Mouse (Mus musculus) midbrain, embryonic 10.5 days (tissue): ENCODE data around the gene Tmem151b. TPM values are rescaled to one million over a fixed set of nuclear protein-coding genes. Genes with fewer than 3 reads are reported as not detected.
A peak's percentile ranks its signal among the peaks of the same experiment; 100 is the strongest.

Experiments used
- DNase-seq: peaks from one replicate; pipeline ENCODE4 v3.0.0-alpha.2; 2017; ENCODE audit warnings: low spot score
- H3K27ac ChIP-seq: fragments of 300-500 bp; sonication (generic); replicated peaks from 2 replicates; pipeline ENCODE4 v1.5.1; 2016; ENCODE audit warnings: mild to moderate bottlenecking
- H3K27me3 ChIP-seq: fragments of 300-500 bp; sonication (generic); 2 replicates; pipeline ENCODE4 v1.6.1; 2016; ENCODE audit warnings: low read depth, mild to moderate bottlenecking; ENCODE audit not compliant: poor library complexity, severe bottlenecking
- H3K36me3 ChIP-seq: fragments of 300-500 bp; sonication (generic); 2 replicates; pipeline ENCODE4 v1.6.1; 2016; ENCODE audit warnings: mild to moderate bottlenecking, moderate library complexity
- H3K4me1 ChIP-seq: fragments of 300-500 bp; sonication (generic); 2 replicates; pipeline ENCODE4 v1.6.1; 2016
- H3K4me3 ChIP-seq: fragments of 300-500 bp; sonication (generic); 2 replicates; pipeline ENCODE4 v1.5.1; 2016; ENCODE audit warnings: mild to moderate bottlenecking, moderate library complexity
- H3K9me3 ChIP-seq: fragments of 300-500 bp; sonication (generic); replicated peaks from 2 replicates; pipeline ENCODE4 v1.6.1; 2016; ENCODE audit warnings: mild to moderate bottlenecking
- WGBS: fragments of 180-500 bp; shearing (Covaris S2); methylation state at CpG from one replicate; pipeline ENCODE4 v1.1.7; 2016; 5-methylcytosine and 5-hydroxymethylcytosine counted together
- polyA plus RNA-seq: library from polyadenylated mRNA; unstranded; fragments of >200 nt; fragmentation: Nextera tagmentation; extraction: Ambion mirVana; gene quantifications from 2 replicates; pipeline ENCODE4 v1.2.1, GENCODE M21; 2016

Tmem151b gene
- polyA plus RNA-seq, 1 experiment from 2014 or later = 7.0 TPM

DNA sequence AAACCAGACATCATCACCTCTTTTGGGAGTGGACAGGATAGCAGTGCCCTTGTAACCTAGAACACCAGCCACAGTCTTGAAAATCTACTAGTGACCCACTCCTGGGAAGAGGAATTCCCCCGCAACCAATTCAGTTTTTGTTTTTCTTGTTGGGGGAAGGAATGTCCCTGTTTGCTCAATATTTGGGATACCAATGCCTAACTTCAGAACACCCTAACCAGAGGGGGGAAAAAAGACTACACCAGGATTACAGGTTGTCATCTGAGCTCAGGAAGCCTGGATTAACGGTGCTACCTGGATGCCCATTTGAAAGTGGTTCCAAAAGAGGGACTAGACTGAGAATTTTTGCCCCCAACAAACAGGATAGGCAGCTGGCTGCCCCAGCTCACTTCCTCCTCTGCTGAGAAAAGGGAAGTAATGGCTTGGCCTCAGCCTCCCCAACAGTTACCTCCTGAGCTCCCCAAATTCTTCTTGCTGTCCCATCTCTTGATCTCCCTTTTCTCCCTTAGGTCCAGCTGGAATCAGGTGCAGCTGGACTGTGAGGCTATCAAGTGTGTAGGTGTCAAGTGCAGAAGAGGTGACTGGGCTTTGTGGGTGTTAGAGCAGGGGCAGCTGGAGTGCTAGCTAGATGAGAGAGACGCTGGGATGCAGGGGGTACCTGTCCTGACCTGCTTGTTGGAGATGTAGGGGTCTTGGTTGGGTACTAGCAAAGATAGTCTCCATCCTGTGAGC, 7.2 kb upstream of the Tmem151b start:
- Histone ChIP-seq H3K4me1 (peaks cover 51% of the 10 kb centered on the region), H3K27me3 (peaks cover 28% of the 10 kb centered on the region), H3K4me3 (peak overlapping the region; percentile 78), H3K9me3 (no peaks in the 10 kb centered on the region), H3K27ac (no peak overlapping the region), H3K36me3 (peaks cover 3% of the 10 kb centered on the region; the same call in 1 of the 2 replicates)
- no peak for DNase-seq
- WGBS = 74% methylated on average over 3 of the region's 3 CpGs

DNA sequence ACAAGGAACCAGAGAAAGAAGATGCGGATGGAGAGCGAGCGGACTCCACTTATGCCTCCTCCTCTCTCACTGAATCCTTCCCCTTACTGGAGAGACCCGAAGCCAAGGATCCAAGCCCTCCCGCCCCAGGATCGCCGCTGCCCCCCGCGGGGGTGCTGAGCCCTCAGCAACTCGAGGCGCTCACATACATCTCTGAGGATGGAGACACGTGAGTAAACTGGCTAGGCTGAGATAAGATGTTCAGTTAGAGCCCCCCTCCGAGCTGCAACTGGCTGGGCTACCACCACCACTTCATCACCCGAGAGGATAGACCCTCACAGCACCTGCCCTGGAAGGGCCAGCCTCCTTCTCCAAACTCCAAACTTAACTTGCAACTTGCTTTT, 6.6 kb upstream of the Tmem151b start:
- 3% methylated on average over 14 of the region's 14 CpGs for WGBS
- Histone ChIP-seq H3K27me3 (peaks cover 28% of the 10 kb centered on the region), H3K27ac (peak overlapping the region; percentile 81), H3K4me1 (peaks cover 57% of the 10 kb centered on the region), H3K9me3 (no peaks in the 10 kb centered on the region), H3K36me3 (peaks cover 3% of the 10 kb centered on the region; the same call in 1 of the 2 replicates), H3K4me3 (peak overlapping the region; percentile 78)
- DNase-seq = no peak

GRCm38 (mm10) chr17:45555452-45556106, 6.1 kb upstream of the Tmem151b start, which contains the start of gene Nfkbie:
Nfkbie (plus strand) TSS chr17:45555703.
- peak within 1 kb of the TSS; percentile 81 for H3K27ac ChIP-seq
- H3K4me3 ChIP-seq = peak within 1 kb of the TSS; percentile 78
- H3K36me3 ChIP-seq = peaks cover 3% of the 10 kb centered on the region; the same call in 1 of the 2 replicates
- under 1% methylated on average over 45 of the region's 45 CpGs for WGBS
- peaks cover 29% of the 10 kb centered on the region for H3K27me3 ChIP-seq
- H3K9me3 ChIP-seq = no peaks in the 10 kb centered on the region
- DNase-seq = peak; percentile 97
- H3K4me1 ChIP-seq = peaks cover 62% of the 10 kb centered on the region

DNA sequence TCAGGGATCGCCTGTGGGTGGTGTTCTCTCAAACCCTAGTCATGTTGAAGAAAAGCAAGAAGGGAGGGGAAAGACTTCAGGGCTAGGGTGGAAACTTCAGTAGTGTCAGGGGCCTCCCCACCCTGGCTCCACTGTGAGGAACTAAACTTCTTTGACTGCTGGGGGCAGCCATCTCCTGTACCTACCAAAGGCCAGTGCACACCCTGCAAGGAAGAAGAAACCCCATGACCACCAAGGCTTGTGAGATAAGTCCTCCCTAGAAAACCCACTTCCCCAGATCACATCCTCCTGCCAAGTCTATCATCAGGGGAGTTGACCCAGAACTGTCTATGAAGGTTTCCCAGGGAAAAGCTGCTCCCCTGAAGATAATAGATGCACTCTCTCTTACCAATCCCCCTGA, 4.9 kb upstream of the Tmem151b start:
- peaks cover 35% of the 10 kb centered on the region for H3K27me3 ChIP-seq
- H3K9me3 ChIP-seq = no peaks in the 10 kb centered on the region
- H3K27ac ChIP-seq = no peak overlapping the region
- 0 out of 2 replicates have a peak overlapping the region, but pooled peaks have one; percentile 3 for H3K4me3 ChIP-seq
- no peak for DNase-seq
- WGBS = 59% methylated on average over 1 of the region's 1 CpGs
- H3K36me3 ChIP-seq = no peaks in the 10 kb centered on the region
- H3K4me1 ChIP-seq = peaks cover 72% of the 10 kb centered on the region

- Histone ChIP-seq H3K27me3 (peaks cover 38% of the 10 kb centered on the region), H3K9me3 (no peaks in the 10 kb centered on the region), H3K4me1 (peaks cover 73% of the 10 kb centered on the region), H3K36me3 (no peaks in the 10 kb centered on the region), H3K4me3 (no peak overlapping the region), H3K27ac (no peak overlapping the region)
- WGBS = 91% methylated on average over 3 of the region's 3 CpGs
- no peak for DNase-seq
Observed at GRCm38 (mm10) chr17:45553065-45553464, 3.6 kb upstream of the Tmem151b start.

DNA sequence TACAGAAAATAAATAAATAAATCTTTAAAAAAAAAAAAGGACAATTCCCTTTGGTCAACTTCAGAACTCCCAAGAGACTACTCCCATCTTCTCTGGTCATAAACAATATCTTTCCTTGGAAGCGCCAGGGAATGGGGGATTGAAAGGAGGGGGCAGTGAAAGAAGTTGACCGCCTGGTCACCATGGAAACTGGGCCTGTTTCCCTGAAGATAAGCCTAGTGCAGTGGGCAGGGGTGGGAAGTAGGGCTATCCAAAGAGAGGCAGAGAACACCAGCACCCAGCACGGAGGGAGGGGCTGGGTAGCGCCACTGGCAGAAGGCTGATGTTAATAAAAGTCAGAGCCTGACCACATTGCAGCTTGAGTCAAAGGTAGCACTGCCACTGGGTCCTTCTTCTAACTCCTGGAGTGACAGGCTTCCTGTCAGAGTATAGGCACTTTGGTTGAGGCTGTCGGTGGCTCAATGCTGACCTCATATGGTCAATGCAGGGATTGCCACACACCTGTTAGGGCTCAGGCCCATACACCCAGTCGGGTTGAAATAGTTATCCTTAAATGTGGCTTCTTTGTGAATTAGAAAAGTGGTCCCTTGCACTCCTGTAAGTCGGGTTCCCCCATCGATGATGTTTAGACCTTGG, 2.5 kb upstream of the Tmem151b start:
- Histone ChIP-seq H3K9me3 (no peaks in the 10 kb centered on the region), H3K4me1 (peaks cover 68% of the 10 kb centered on the region), H3K27ac (peak overlapping the region; percentile 23; the same call in 1 of the 2 replicates), H3K27me3 (peaks cover 39% of the 10 kb centered on the region), H3K4me3 (peak overlapping the region; percentile 14; the same call in 1 of the 2 replicates), H3K36me3 (peaks cover 1% of the 10 kb centered on the region)
- WGBS = 5% methylated on average over 8 of the region's 8 CpGs
- DNase-seq = peak; percentile 79

DNA sequence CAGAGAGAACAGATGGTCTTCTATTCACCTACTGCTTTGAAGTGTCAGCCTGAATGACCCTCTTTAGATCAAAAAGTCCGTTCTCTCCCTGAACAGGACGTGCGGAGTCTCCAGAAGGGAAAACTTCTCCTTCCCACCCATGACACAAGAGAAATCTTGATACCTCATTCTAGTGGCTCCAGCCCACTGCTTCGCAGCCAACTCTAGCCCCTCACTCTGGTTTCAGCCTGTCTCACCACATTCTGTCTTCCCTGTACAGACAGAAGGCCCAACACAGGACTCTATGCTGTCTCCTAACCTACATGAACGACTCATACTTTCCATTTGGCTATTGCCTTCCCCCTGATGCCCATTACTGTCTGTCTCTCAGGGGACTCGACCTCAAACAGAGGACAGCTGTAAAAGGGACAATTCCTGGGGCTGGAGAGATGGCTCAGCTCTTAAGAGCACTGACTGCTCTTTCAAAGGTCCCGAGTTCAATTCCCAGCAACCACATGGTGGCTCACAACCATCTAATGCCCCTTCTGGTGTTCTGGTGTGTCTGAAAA, 1.8 kb upstream of the Tmem151b start:
- H3K27ac ChIP-seq = 0 out of 2 replicates have a peak overlapping the region, but pooled peaks have one; percentile 34
- 58% methylated on average over 7 of the region's 7 CpGs for WGBS

DNA sequence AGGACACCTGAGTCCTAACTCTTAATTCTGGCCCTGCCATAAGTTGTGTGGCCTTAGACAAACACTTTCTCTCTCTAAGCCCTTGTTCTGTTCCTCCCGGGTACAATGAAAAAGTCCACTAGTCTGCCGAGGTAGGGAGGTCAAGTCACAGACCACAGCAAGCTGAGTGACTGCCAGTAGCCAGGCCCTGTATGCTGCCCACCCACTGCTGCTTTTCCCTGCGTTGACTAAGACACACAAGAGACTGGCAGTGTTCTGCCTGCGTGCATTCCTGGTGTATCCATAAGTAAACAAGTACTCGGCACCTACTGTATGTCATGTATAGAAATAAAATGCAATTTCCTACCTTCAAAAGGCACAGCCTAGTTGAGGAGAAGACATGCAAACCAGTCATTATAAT, 776 bp upstream of the Tmem151b start:
- H3K4me3 ChIP-seq = peak overlapping the region; percentile 96
- DNase-seq = peak; percentile 14
- H3K27me3 ChIP-seq = peaks cover 44% of the 10 kb centered on the region
- H3K4me1 ChIP-seq = peaks cover 61% of the 10 kb centered on the region
- H3K9me3 ChIP-seq = no peaks in the 10 kb centered on the region
- peaks cover 9% of the 10 kb centered on the region for H3K36me3 ChIP-seq
- peak overlapping the region; percentile 99 for H3K27ac ChIP-seq
- WGBS = 31% methylated on average over 5 of the region's 5 CpGs

More for the DNA sequence above, 1.8 kb upstream of the Tmem151b start:
- DNase-seq = no peak
- Histone ChIP-seq H3K27me3 (peaks cover 39% of the 10 kb centered on the region), H3K4me1 (peaks cover 62% of the 10 kb centered on the region), H3K4me3 (no peak overlapping the region), H3K36me3 (peaks cover 7% of the 10 kb centered on the region), H3K9me3 (no peaks in the 10 kb centered on the region)

DNA sequence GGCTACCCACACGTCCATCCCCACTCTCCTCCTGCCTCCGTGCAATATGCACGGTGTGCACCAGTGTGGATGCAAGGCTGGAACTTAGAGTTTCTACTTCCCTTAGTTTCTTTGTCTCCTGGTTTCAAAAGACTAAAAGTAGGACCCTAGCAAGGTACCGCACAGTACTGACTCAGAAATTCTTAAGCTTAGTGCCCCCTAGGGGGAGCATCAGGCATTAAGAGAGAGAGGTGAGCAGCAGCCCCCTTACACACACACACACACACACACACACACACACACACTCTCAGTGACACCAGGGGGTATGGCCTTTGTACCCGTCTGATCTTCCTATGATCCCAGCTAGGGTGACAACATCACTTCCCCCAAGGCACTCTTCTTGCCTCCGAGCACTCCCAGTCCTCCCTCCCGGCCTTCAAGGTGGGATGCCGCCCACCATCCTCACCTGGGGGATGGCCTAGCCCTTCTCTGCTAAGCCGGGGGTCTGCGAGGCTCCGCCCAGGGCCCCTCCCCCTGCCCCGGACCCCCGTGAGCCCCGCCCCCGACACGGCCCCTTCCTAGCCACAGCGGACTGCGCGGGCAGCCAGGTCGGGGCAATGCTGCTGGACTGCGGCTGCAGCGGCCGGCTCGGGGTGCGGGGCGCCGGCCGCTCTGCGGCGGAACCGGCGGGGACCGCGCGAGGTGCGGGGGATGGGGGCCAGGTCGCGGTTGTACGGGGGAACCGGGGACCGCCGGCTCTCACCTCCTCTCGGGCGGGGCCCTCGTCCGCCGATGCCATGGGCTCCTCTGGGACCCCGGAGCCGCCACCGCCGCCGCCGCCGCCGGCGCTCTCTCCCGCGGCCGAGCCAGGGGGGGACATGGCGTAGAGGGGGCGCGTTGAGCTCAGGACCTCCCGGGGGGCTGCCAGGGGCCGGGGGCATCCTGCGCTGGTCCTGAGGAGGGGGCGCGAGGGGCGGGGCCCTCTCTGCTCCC, 650 bp downstream of the Tmem151b start:
- no peaks in the 10 kb centered on the region for H3K9me3 ChIP-seq
- peak overlapping the region; percentile 96 for H3K4me3 ChIP-seq
- peaks cover 19% of the 10 kb centered on the region for H3K36me3 ChIP-seq
- H3K27me3 ChIP-seq = peaks cover 58% of the 10 kb centered on the region
- peaks cover 70% of the 10 kb centered on the region for H3K4me1 ChIP-seq
- H3K27ac ChIP-seq = peak overlapping the region; percentile 99
- DNase-seq = peak; percentile 75
- 2% methylated on average over 52 of the region's 68 CpGs for WGBS

- Histone ChIP-seq H3K4me3 (peak overlapping the region; percentile 96; the same call in 1 of the 2 replicates), H3K9me3 (no peaks in the 10 kb centered on the region)
- 70% methylated on average over 5 of the region's 5 CpGs for WGBS
Observed at GRCm38 (mm10) chr17:45547461-45548190, 1.9 kb downstream of the Tmem151b start.

DNA sequence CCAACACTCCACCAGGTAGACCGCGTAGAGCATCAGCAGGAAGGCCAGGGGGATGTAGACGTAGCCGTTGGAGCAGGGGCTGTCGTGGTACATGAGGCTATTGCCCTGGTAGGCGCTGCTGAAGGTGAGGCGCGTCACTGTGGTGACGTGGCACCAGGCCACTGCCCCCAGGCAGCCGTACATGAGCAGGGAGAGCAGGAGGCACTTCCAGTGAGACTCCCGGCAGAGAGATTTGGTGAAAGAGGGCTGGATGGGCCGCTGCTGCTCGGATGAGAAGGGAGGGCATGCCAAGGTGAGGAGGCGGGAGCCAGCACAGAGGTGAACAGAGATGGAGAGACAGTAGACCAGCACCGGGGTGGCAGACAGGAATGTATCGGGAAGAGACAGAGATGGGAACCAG, 2.5 kb downstream of the Tmem151b start:
- WGBS = 61% methylated on average over 16 of the region's 16 CpGs
- no peak for DNase-seq
- peaks cover 77% of the 10 kb centered on the region for H3K27me3 ChIP-seq
- peaks cover 73% of the 10 kb centered on the region for H3K4me1 ChIP-seq
- peaks cover 19% of the 10 kb centered on the region for H3K36me3 ChIP-seq
- no peak overlapping the region for H3K4me3 ChIP-seq
- no peaks in the 10 kb centered on the region for H3K9me3 ChIP-seq
- H3K27ac ChIP-seq = no peak overlapping the region

More at GRCm38 (mm10) chr17:45547461-45548190, 1.9 kb downstream of the Tmem151b start:
- H3K36me3 ChIP-seq = peaks cover 19% of the 10 kb centered on the region
- H3K4me1 ChIP-seq = peaks cover 76% of the 10 kb centered on the region
- H3K27me3 ChIP-seq = peaks cover 70% of the 10 kb centered on the region
- no peak for DNase-seq
- no peak overlapping the region for H3K27ac ChIP-seq
